Mouse (Mus musculus) retina, embryonic 14.5 days (tissue): ENCODE measurements around the gene Gm49378.

Source experiments
- DNase-seq: peaks from one replicate; pipeline ENCODE4 v3.0.0-alpha.2; 2015; ENCODE audit warnings: low spot score

The Gm49378 gene

DNA sequence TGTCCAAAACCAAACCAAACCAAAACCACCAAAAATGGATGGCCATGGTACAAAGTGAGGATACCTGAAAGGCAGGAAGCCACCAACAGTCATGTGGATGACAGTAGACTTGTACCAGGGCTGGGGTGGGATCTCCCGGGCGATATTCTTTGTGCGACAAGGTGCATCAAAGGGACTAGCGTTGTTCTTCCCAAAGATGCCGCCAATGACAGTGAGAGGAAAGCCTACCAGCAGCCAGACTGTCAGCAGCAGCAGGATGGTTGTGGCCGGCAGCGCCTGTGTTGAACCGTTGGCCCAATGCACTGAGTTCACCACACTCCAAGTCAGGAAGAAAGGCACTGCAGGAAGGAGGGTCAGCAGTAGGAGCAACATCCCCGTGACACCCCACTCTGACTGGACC, at the start of gene Gm49378:
Gene Gm49378, minus strand, starts transcription at position 101 of the 400 bp plus-strand sequence.
- DNase-seq = no peak

- no peak for DNase-seq
Observed at GRCm38 (mm10) chr14:55682118-55682493, 44.4 kb upstream of the Gm49378 start.

DNA sequence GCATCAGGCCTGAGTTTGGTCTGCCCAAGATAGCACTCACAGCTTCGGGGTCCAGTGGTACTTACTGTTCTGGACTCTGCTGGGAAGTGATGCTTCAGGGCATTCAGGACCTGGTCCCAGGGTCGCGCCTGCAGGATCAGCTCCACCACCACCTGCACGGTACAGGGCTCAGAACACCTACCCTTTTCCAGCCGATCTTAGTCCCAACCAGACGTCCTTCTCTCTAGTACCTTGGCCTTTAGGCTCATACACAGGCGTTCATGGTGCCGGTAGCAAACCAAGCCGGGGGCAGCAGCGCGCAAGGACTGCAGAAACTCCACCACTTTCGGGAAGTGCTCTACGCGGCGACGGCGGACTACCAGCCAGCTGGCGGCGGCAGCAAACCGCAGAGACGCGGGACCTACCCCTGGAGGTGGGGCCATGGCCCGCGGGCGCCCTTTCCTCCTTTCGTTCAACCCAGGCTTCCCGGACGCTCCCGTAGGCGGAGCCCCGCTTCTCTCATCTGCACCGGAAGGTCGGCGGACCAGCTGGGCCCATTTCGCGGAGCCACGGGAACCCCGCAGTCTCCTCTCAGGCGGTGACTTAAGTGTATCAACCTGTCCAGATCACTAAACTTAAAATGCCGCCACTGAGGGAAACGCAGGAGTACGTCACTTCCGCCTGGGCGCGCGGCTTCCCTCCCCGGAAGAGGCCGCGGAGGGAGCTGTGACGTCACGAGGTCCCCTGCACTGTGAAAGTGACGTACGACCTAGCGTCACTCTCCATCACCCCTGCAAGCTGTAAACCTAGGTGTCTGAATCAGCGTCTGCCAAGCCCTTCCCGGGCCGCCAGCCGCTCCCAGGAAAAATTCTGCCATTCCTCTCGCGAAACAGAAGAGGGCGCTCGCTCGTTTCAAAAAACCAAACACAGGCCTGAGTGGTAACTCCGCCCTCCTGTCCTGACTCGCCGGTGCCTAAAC, 43.7 kb upstream of the Gm49378 start, which contains the start of gene Tinf2:
Gene Tinf2, minus strand, starts transcription at position 661 of the 958 bp plus-strand sequence.
- peak; percentile 96 for DNase-seq

DNA sequence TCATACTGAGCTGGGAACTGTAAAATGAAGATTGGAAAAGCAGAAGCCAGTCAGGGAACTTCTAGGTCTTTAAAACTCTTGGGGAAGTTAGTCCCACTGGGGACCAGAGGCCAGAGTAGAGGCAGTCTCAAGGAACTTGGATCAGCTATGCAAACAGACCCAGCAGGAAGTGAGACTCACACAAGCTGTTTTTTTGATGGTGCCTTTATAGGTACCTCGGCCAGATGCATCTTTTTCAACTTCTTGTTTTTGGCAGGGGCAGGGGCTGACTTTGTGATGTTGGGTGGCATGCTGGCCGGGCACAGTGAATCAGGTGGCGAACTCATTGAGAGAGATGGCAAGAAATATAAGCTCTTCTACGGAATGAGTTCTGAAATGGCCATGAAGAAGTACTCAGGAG, 39.9 kb upstream of the Gm49378 start:
- DNase-seq = no peak

GRCm38 (mm10) chr14:55672741-55673060, 35.0 kb upstream of the Gm49378 start:
- no peak for DNase-seq

DNA sequence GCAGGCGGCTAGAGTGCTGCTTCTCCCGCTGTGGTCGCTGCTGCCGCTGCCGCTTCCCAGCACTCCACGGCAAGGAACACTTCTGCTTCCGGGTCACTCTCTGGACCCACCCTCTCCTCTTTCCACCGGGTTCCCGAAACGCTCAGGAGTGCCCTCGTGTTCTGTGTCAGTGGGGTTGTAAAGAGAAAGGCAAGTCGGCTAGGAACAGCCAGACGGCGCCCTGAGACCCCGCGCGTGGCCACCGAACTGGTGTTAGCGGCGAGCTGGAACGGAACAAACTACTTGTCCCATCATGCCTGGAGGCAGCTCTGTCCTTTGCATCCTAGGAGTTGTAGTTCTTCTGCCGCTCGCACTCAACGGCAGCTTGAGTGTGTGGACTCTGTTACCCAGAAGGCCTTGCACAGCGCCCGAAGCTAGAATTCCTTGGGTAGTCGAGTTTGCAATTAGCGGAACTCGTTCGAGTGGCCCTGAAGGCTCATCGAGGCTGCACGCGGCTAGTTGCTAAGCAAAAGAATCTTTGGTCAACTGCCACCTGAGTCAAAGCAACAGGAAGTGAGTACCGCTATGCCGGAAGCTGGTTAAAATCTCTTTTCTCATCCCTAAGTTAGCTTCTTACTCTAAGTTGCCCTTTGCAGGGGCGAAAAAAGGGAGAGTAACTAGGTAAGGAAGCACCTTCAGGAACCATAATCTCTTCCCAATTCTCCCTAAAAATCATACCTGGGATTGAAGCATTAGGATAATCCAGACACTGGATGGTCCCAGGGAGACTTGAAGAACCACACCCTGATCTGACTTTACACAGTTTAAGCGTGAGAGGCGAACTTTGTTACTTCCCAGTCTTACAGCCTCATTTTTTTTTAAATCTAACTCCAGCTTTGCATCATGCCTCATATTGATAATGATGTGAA, 34.4 kb upstream of the Gm49378 start, which contains the start of the genes Gmpr2 and Nedd8:
Gene Gmpr2, plus strand, starts transcription at position 109 of the 908 bp plus-strand sequence.
Gene Nedd8, minus strand, starts transcription at position 292 of the 908 bp plus-strand sequence.
- peak; percentile 93 for DNase-seq

- no peak for DNase-seq
Observed at GRCm38 (mm10) chr14:55671486-55671832, 33.8 kb upstream of the Gm49378 start.

GRCm38 (mm10) chr14:55660636-55661035, 22.9 kb upstream of the Gm49378 start:
- DNase-seq = no peak

DNA sequence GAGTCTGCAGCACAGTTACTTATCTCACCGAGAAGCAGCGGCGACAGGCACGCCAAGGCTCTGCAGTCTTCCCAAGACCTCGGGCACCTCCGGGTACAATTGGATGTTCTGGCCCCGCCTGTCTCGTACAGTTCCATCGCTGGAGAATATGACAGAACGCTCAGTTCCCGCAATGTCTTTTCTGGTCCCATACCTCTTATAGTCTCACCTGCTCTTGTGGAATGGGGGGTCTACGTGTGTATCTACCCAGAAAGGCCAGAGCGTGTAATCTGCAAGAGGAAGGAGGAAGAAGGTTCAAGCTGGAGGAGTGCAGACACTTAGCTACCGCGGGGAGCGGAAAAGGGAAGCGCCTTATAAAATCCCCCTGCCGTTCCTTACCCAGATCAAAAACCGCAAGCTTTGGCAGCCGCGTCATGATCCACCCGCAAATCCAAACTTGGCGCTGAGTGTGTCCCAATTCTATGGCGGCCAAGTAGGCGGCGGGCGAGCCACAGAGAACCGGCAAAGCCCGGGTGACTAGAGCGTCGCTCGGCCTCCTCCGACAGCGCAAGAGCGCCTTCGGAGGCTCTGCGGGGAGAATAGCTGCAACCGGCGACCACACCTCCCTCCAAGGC, 22.4 kb upstream of the Gm49378 start, which contains the start of gene Mdp1:
Gene Mdp1, minus strand, starts transcription at position 549 of the 614 bp plus-strand sequence.
- DNase-seq = peak; percentile 91

GRCm38 (mm10) chr14:55658011-55658410, 20.3 kb upstream of the Gm49378 start:
- DNase-seq = no peak

DNA sequence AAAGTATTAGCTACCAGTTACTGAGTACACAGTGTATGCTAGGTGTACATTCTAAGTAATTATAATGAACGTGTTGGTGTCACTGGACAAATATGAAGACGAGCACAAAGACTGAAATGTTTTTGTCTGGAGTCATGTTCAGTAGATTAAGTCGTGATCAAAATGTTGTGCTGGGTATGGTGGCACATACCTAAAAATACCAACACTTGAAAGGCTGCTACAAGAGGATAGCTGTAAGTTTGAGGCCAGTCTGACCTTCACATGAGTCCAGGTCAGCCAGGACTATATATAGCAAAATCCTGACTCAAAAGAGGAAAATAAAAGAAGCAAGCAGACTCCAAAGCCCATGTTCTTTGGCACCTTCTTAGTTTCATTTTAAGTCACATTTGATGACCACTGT, 19.2 kb upstream of the Gm49378 start:
- no peak for DNase-seq

- DNase-seq = no peak
Observed at GRCm38 (mm10) chr14:55651528-55651927, 13.8 kb upstream of the Gm49378 start.

DNA sequence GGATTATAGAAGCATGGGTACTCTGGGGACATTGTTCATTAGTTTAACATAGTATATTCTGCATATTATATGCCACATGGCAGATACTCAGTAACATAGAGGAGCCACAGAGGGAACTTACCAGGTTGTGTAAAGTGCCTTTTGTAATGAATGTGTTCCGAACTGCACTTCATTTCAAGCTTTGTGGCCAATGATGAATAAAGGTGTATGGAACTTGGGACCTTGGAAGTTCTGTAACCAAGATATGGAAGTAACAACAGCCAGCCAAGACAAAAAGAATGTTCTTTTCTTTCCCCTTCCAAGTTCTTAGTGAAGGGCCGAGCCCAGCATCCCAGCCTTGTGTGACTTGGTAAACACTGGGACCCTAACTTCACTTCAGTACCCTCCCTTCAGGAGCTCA, 12.2 kb upstream of the Gm49378 start, which contains the start of gene Tssk4:
Gene Tssk4, plus strand, starts transcription at position 301 of the 400 bp plus-strand sequence.
- no peak for DNase-seq

GRCm38 (mm10) chr14:55644261-55644888, 6.7 kb upstream of the Gm49378 start:
- DNase-seq = no peak

GRCm38 (mm10) chr14:55643060-55643907, 5.6 kb upstream of the Gm49378 start, which contains the start of gene Tm9sf1:
TSS of gene Tm9sf1 (minus strand) at chr14:55643806.
- DNase-seq = peak; percentile 79

DNA sequence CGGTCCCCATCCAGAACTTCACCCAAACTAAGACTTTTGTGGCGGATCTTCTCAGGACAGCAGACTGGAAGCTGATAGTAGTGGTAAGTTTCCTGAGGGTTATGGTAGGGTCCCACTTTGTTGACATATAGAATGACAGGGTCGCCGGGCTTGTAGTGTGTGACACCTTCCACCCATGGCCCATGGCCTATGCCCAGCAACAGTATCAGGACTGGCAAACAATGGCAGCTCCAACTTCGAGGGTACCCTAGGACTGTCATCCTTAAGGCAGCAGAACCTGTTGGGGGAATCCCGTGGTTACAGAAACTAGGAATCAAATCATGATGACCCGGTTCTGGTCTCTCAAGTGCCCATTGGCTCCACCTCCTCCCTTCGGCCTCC, 5.0 kb upstream of the Gm49378 start:
- no peak for DNase-seq

DNA sequence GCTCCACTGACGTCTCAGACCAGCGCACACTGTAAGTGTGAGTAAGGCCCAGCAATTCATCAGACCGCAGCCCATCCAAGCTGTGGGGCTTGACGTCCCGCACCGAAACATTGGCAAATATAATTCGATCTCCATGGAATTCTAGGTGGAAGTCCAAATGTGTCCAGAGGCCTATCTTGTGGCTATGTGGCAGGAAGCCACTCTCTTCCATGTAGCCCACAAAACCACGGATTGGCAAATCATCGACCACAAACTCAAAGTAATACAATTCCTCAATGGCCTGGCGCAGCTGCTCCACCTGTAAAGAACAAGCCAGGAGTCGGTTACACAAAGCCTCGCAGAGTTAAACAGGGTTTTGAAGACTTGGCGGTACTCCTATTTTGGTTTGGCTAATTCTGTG, 3.6 kb upstream of the Gm49378 start:
- DNase-seq = no peak

- no peak for DNase-seq
Observed at GRCm38 (mm10) chr14:55640816-55641215, 3.1 kb upstream of the Gm49378 start.

GRCm38 (mm10) chr14:55635523-55636007, 2.1 kb downstream of the Gm49378 start, which contains the start of gene Ipo4:
TSS of gene Ipo4 (minus strand) at chr14:55635957.
- peak; percentile 91 for DNase-seq

- DNase-seq = no peak
Observed at GRCm38 (mm10) chr14:55634874-55635522, 2.7 kb downstream of the Gm49378 start.
